9 mouse cellular contexts compared by ENCODE assay signal in genomic region chr14:34152342-34152741, GRCm38 (mm10). TPM values are rescaled to one million over a fixed set of nuclear protein-coding genes. Genes with fewer than 3 reads are reported as not detected.
A peak's percentile ranks its signal among the peaks of the same experiment; 100 is the strongest.
DNase-seq lines count a peak whose midpoint lies in the region; ATAC-seq and TF ChIP-seq lines count a peak whose summit lies in the region.
"Had no signal": no experiment of that assay in that cellular context is flagged by ENCODE, and none has a peak within 500 bp of the region (broad histone marks: within the 10 kb centered on the region; RNA-seq: fewer than 3 reads in every experiment).

Gene Npy4r (minus strand): TSS chr14:34152489.

- 23% methylated on average over 16 of the region's 16 CpGs for WGBS in forebrain, postnatal 0 days
- 20% methylated on average over 16 of the region's 16 CpGs for WGBS in hindbrain, embryonic 12.5 days
- WGBS in limb, embryonic 13.5 days = 13% methylated on average over 16 of the region's 16 CpGs
- 21% methylated on average over 16 of the region's 16 CpGs for WGBS in midbrain, embryonic 12.5 days

- no peaks in the 10 kb centered on the region for H3K4me1 ChIP-seq in forebrain, postnatal 0 days (ENCODE audit: insufficient read depth)
- H3K4me1 ChIP-seq in hindbrain, embryonic 12.5 days = peaks cover 9% of the 10 kb centered on the region
- peaks cover 9% of the 10 kb centered on the region for H3K4me1 ChIP-seq in limb, embryonic 13.5 days
- H3K4me1 ChIP-seq in midbrain, embryonic 12.5 days = peaks cover 8% of the 10 kb centered on the region; the same call in 1 of the 2 replicates

- H3K4me3 ChIP-seq in forebrain, postnatal 0 days (ENCODE audit: low read depth, low read length) = no peak within 1 kb of the TSS
- no peak within 1 kb of the TSS for H3K4me3 ChIP-seq in hindbrain, embryonic 12.5 days
- H3K4me3 ChIP-seq in limb, embryonic 13.5 days = no peak within 1 kb of the TSS
- no peak within 1 kb of the TSS for H3K4me3 ChIP-seq in midbrain, embryonic 12.5 days

- peak; percentile 7 to 9 for DNase-seq in left cerebral cortex, postnatal 14 days (ENCODE audit: low spot score in 2 of 2)
- DNase-seq in left cerebral cortex, adult 11 months (ENCODE audit: low spot score) = no peak
- DNase-seq in forebrain, postnatal 0 days = no peak
- DNase-seq in thymus, postnatal 25 days = peak; percentile 18
- DNase-seq in cerebellum, adult 11-12 months = no peak

- peak; percentile 30; the same call in 1 of the 2 replicates for ATAC-seq in forebrain, postnatal 0 days
- ATAC-seq in hindbrain, embryonic 12.5 days (ENCODE audit: low FRiP score) = no peak
- ATAC-seq in limb, embryonic 13.5 days (ENCODE audit: low FRiP score, low read depth) = peak; percentile 68; the same call in 1 of the 2 replicates
- ATAC-seq in midbrain, embryonic 12.5 days (ENCODE audit: low FRiP score, low read depth) = no peak

- H3K36me3 ChIP-seq in forebrain, postnatal 0 days (ENCODE audit: insufficient read depth) = no peaks in the 10 kb centered on the region
- no peaks in the 10 kb centered on the region for H3K36me3 ChIP-seq in hindbrain, embryonic 12.5 days
- H3K36me3 ChIP-seq in limb, embryonic 13.5 days = no peaks in the 10 kb centered on the region
- no peaks in the 10 kb centered on the region for H3K36me3 ChIP-seq in midbrain, embryonic 12.5 days
- H3K36me3 ChIP-seq: G1E had no signal

- no peak within 1 kb of the TSS for H3K9ac ChIP-seq in forebrain, postnatal 0 days
- H3K9ac ChIP-seq in hindbrain, embryonic 12.5 days = no peak within 1 kb of the TSS
- H3K9ac ChIP-seq in limb, embryonic 13.5 days = no peak within 1 kb of the TSS
- no peak within 1 kb of the TSS for H3K9ac ChIP-seq in midbrain, embryonic 12.5 days (replicated peaks)

- H3K27me3 ChIP-seq in forebrain, postnatal 0 days (ENCODE audit: insufficient read depth, low read length) = 0 out of 2 replicates have a peak, but pooled peaks cover 4% of the 10 kb centered on the region
- H3K27me3 ChIP-seq in hindbrain, embryonic 12.5 days = 0 out of 2 replicates have a peak, but pooled peaks cover 5% of the 10 kb centered on the region
- peaks cover 13% of the 10 kb centered on the region; the same call in 1 of the 2 replicates for H3K27me3 ChIP-seq in limb, embryonic 13.5 days
- peaks cover 12% of the 10 kb centered on the region; the same call in 1 of the 2 replicates for H3K27me3 ChIP-seq in midbrain, embryonic 12.5 days

- intact Hi-C loops in left cerebral cortex, postnatal 14 days (cut with DNase I) = no loop called here

- no peak for TF ChIP-seq CTCF in forebrain, postnatal 0 days (IDR thresholded peaks at IDR 0.05; ENCODE audit: low read depth)

- no peaks in the 10 kb centered on the region for H3K9me3 ChIP-seq in forebrain, postnatal 0 days (ENCODE audit: low read length)
- no peaks in the 10 kb centered on the region for H3K9me3 ChIP-seq in hindbrain, embryonic 12.5 days (replicated peaks)
- no peaks in the 10 kb centered on the region for H3K9me3 ChIP-seq in limb, embryonic 13.5 days
- no peaks in the 10 kb centered on the region for H3K9me3 ChIP-seq in midbrain, embryonic 12.5 days
- H3K9me3 ChIP-seq: G1E had no signal

- H3K27ac ChIP-seq in forebrain, postnatal 0 days (ENCODE audit: low read depth, low read length) = no peak within 1 kb of the TSS
- no peak within 1 kb of the TSS for H3K27ac ChIP-seq in hindbrain, embryonic 12.5 days
- H3K27ac ChIP-seq in limb, embryonic 13.5 days = no peak within 1 kb of the TSS
- H3K27ac ChIP-seq in midbrain, embryonic 12.5 days (replicated peaks) = no peak within 1 kb of the TSS

- H3K4me2 ChIP-seq in forebrain, postnatal 0 days (ENCODE audit: low read depth) = no peak within 1 kb of the TSS
- peak within 1 kb of the TSS; percentile 25; the same call in 1 of the 2 replicates for H3K4me2 ChIP-seq in hindbrain, embryonic 12.5 days (replicated peaks)
- H3K4me2 ChIP-seq in limb, embryonic 13.5 days (replicated peaks) = peak within 1 kb of the TSS; percentile 51
- H3K4me2 ChIP-seq in midbrain, embryonic 12.5 days (replicated peaks) = peak within 1 kb of the TSS; percentile 21

RNA-seq across cellular contexts. Expression of gene Npy4r, which starts in this region (rescaled TPM):
- total RNA-seq in left cerebral cortex, postnatal 14 days (2021) = not detected
- total RNA-seq in forebrain, postnatal 0 days (2014; rRNA removed) = 0.08 and 0.19 TPM in 2 replicates
- polyA plus RNA-seq in forebrain, postnatal 0 days (2015; fragmentation: Nextera tagmentation; extraction: Ambion mirVana) = 0.05 and 0.10 TPM in 2 replicates
- 0.05 and 0.10 TPM in 2 replicates for polyA plus RNA-seq in hindbrain, embryonic 12.5 days (2016; fragmentation: Nextera tagmentation; extraction: Ambion mirVana)
- polyA plus RNA-seq in limb, embryonic 13.5 days (2015; fragmentation: Nextera tagmentation; extraction: Ambion mirVana) = not detected in 2 replicates
- not detected in 2 replicates for polyA plus RNA-seq in midbrain, embryonic 12.5 days (2016; fragmentation: Nextera tagmentation; extraction: Ambion mirVana)
- polyA plus RNA-seq: G1E had no signal

Comparison
In these comparisons a context has a peak if more than half of its experiments do, and no peak if none do; other contexts are left out.
1. Peak in DNase-seq in left cerebral cortex, postnatal 14 days; RNA of the gene not detected or under 1 TPM.
2. Peak in ATAC-seq in forebrain, postnatal 0 days; RNA of the gene not detected or under 1 TPM.
3. Peak in ATAC-seq and H3K4me2 ChIP-seq in limb, embryonic 13.5 days; RNA of the gene not detected or under 1 TPM.